Mouse (Mus musculus) v-Abl transformed pro-B cells (cell line): ENCODE data around the gene Gm9112.
"Not testable (repeated sequence)": the region's sequence is repeated elsewhere in the genome, so short reads cannot be mapped to it uniquely, and the experiment has no call there.

Experiments
- in situ Hi-C, 2 experiments: fragments of 400-800 bp; cut with MboI; formaldehyde crosslinking; loops; one replicate each; pipeline ENCODE4 v1.15.1; 2025; ENCODE audit not compliant: unreplicated experiment in 2 of 2

Gene Gm9112

GRCm38 (mm10) chrX:102707535-102707934 is at the start of gene Gm9112, which contains the start of gene Dmrtc1b:
Gene Gm9112 (minus strand): TSS chrX:102707635.
Gene Dmrtc1b (plus strand): TSS chrX:102707865.
- in situ Hi-C loops, result not testable (repeated sequence)

GRCm38 (mm10) chrX:102724226-102724625 is 16.8 kb upstream of the Gm9112 start:
- in situ Hi-C loops, result not testable (repeated sequence)

GRCm38 (mm10) chrX:102700636-102701035 is 6.8 kb downstream of the Gm9112 start:
- in situ Hi-C loops, result not testable (repeated sequence)

GRCm38 (mm10) chrX:102689252-102689651 is 18.2 kb downstream of the Gm9112 start:
- in situ Hi-C loops, result loop anchor here (25.0 kb wide), 2 partner anchors 573 to 748 kb away; no protein-coding TSS in a partner anchor

GRCm38 (mm10) chrX:102686872-102687271 is 20.6 kb downstream of the Gm9112 start, which contains the start of gene Gm3880:
Gene Gm3880 (minus strand): TSS chrX:102686972.
- in situ Hi-C loops, result loop anchor here (25.0 kb wide), 2 partner anchors 575 to 750 kb away; no protein-coding TSS in a partner anchor

GRCm38 (mm10) chrX:102684706-102685105 is 22.7 kb downstream of the Gm9112 start:
- in situ Hi-C loops, result loop anchor here (25.0 kb wide), 2 partner anchors 578 to 753 kb away; no protein-coding TSS in a partner anchor

GRCm38 (mm10) chrX:102666641-102667040 is 40.8 kb downstream of the Gm9112 start:
- in situ Hi-C loops, result loop anchor here in 1 of 2 experiments (25.0 kb wide), 1 partner anchor 454 kb away; no protein-coding TSS in a partner anchor

GRCm38 (mm10) chrX:102660712-102661111 is 46.7 kb downstream of the Gm9112 start:
- in situ Hi-C loops, result loop anchor here in 1 of 2 experiments (25.0 kb wide), 1 partner anchor 448 kb away; no protein-coding TSS in a partner anchor
